Mouse (Mus musculus) left cerebral cortex, postnatal 14 days (tissue): ENCODE measurements around the gene Ckmt1. TPM values are rescaled to one million over a fixed set of nuclear protein-coding genes. Genes with fewer than 3 reads are reported as not detected.

ENCODE experiments used
- DNase-seq, 2 experiments: peaks; one replicate each; pipeline ENCODE4 v3.0.0; 2021 to 2022; ENCODE audit warnings: low spot score in 2 of 2, mixed read lengths in 1 of 2
- intact Hi-C: fragments of 180-260 bp; cut with DNase I; formaldehyde crosslinking; loops from one replicate; pipeline ENCODE4 v1.15.1; 2025
- total RNA-seq, 2 experiments: library from RNA; stranded (reverse); gene quantifications; 2 replicates each; pipeline ENCODE4 v1.2.3; 2021

Ckmt1 gene
- total RNA-seq, 2 experiments from 2014 or later: 399 to 404 TPM

GRCm38 (mm10) chr2:121396624-121397023, 39.1 kb downstream of the Ckmt1 start:
- DNase-seq: peak; percentile 71 to 93
- intact Hi-C loops: no loop called here

GRCm38 (mm10) chr2:121403296-121403695, 45.8 kb downstream of the Ckmt1 start:
- intact Hi-C loops: no loop called here
- no peak for DNase-seq

GRCm38 (mm10) chr2:121408160-121408559, 50.6 kb downstream of the Ckmt1 start:
- DNase-seq: no peak
- intact Hi-C loops: no loop called here

GRCm38 (mm10) chr2:121412843-121413386, 55.4 kb downstream of the Ckmt1 start:
- intact Hi-C loops: no loop called here
- DNase-seq: peak in 1 of 2 experiments; percentile 18

Other genes with a start within 250 kb of the Ckmt1 start
- gene Tgm7, start 247.9 kb upstream of the Ckmt1 start, total RNA-seq: under 1 TPM in 1 of 2 experiments, not detected in 1; 0.15 TPM
- 10 to 100 TPM; 13.7 to 20.1 TPM for gene Adal, start 217.3 kb upstream of the Ckmt1 start, total RNA-seq
- gene Lcmt2, start 217.1 kb upstream of the Ckmt1 start, total RNA-seq: 1 to 10 TPM; 8.1 to 8.5 TPM
- gene Tubgcp4, start 187.1 kb upstream of the Ckmt1 start, total RNA-seq: 10 to 100 TPM; 38.0 to 38.1 TPM
- 1 to 10 TPM; 6.1 to 6.3 TPM for gene Zscan29, start 186.6 kb upstream of the Ckmt1 start, total RNA-seq
- gene Trp53bp1, start 86.3 kb upstream of the Ckmt1 start, total RNA-seq: 100 to 1,000 TPM; 136 to 152 TPM
- gene Map1a, start 68.1 kb upstream of the Ckmt1 start, total RNA-seq: 100 to 1,000 TPM; 489 to 493 TPM
- gene Ppip5k1, start 2.3 kb upstream of the Ckmt1 start, total RNA-seq: 10 to 100 TPM; 83.7 to 90.9 TPM
- under 1 TPM in 1 of 2 experiments, not detected in 1; 0.29 TPM for gene Strc, start 29.5 kb downstream of the Ckmt1 start, total RNA-seq
- gene Pdia3, start 56.1 kb downstream of the Ckmt1 start, total RNA-seq: 100 to 1,000 TPM; 197 to 222 TPM
- gene Catsper2, start 56.1 kb downstream of the Ckmt1 start, total RNA-seq: 1 to 10 TPM; 4.7 to 4.8 TPM
- gene Ell3, start 86.6 kb downstream of the Ckmt1 start, total RNA-seq: not detected
- 100 to 1,000 TPM; 168 to 172 TPM for gene Serf2, start 91.5 kb downstream of the Ckmt1 start, total RNA-seq
- 10 to 100 TPM; 14.9 to 18.8 TPM for gene Hypk, start 95.6 kb downstream of the Ckmt1 start, total RNA-seq
- gene Serinc4, start 99.1 kb downstream of the Ckmt1 start, total RNA-seq: under 1 TPM; 0.70 to 0.82 TPM
- 10 to 100 TPM; 40.3 to 41.8 TPM for gene Mfap1b, start 116.4 kb downstream of the Ckmt1 start, total RNA-seq
- 10 to 100 TPM; 31.9 to 37.9 TPM for gene Mfap1a, start 149.0 kb downstream of the Ckmt1 start, total RNA-seq
- gene Wdr76, start 149.0 kb downstream of the Ckmt1 start, total RNA-seq: 1 to 10 TPM; 4.1 to 4.7 TPM